31 mouse cellular contexts compared by ENCODE assay signal in genomic region chrX:50965157-50965556, GRCm38 (mm10). TPM values are rescaled to one million over a fixed set of nuclear protein-coding genes. Genes with fewer than 3 reads are reported as not detected.
DNase-seq lines count a peak whose midpoint lies in the region; ATAC-seq and TF ChIP-seq lines count a peak whose summit lies in the region.
"Had no signal": no experiment of that assay in that cellular context is flagged by ENCODE, and none has a peak within 500 bp of the region (broad histone marks: within the 10 kb centered on the region; RNA-seq: fewer than 3 reads in every experiment).

No protein-coding gene starts in this region.

- H3K36me3 ChIP-seq in liver, embryonic 11.5 days (ENCODE audit: control insufficient read depth, insufficient read depth, low read length) = no peaks in the 10 kb centered on the region
- H3K36me3 ChIP-seq in liver, postnatal 0 days (replicated peaks; ENCODE audit: insufficient read depth, low read length) = no peaks in the 10 kb centered on the region
- no peaks in the 10 kb centered on the region for H3K36me3 ChIP-seq in MEL (ENCODE audit: control insufficient read depth in 1 of 2, insufficient read depth in 2 of 2, low read length in 2 of 2)
- H3K36me3 ChIP-seq in liver, embryonic 13.5 days = no peaks in the 10 kb centered on the region
- no peaks in the 10 kb centered on the region for H3K36me3 ChIP-seq in intestine, postnatal 0 days (ENCODE audit: control insufficient read depth, insufficient read depth)
- H3K36me3 ChIP-seq: embryonic facial prominence, embryonic 13.5 days; embryonic facial prominence, embryonic 15.5 days; forebrain, embryonic 10.5 days; forebrain, embryonic 12.5 days; G1E had no signal

- 41% methylated on average over 3 of the region's 3 CpGs for WGBS in liver, embryonic 11.5 days
- WGBS in liver, postnatal 0 days (ENCODE audit: insufficient replicate concordance) = 65% methylated on average over 3 of the region's 3 CpGs
- 31% methylated on average over 3 of the region's 3 CpGs for WGBS in liver, embryonic 13.5 days (ENCODE audit: insufficient replicate concordance)
- 73% methylated on average over 3 of the region's 3 CpGs for WGBS in intestine, postnatal 0 days

- intact Hi-C loops in left cerebral cortex, postnatal 14 days (cut with DNase I) = no loop called here

- H3K4me2 ChIP-seq in liver, embryonic 11.5 days = no peak overlapping the region
- H3K4me2 ChIP-seq in liver, postnatal 0 days (ENCODE audit: low read depth, low read length) = no peak overlapping the region
- H3K4me2 ChIP-seq in liver, embryonic 13.5 days = no peak overlapping the region
- no peak overlapping the region for H3K4me2 ChIP-seq in intestine, postnatal 0 days (replicated peaks; ENCODE audit: low read depth)
- H3K4me2 ChIP-seq: embryonic facial prominence, embryonic 13.5 days; embryonic facial prominence, embryonic 15.5 days; forebrain, embryonic 12.5 days had no signal

- no peak for TF ChIP-seq RAD21 in MEL (IDR thresholded peaks at IDR 0.05; ENCODE audit: low read depth, low read length)

- no peak overlapping the region for H3K27ac ChIP-seq in liver, embryonic 11.5 days (ENCODE audit: low read depth, low read length)
- no peak overlapping the region for H3K27ac ChIP-seq in liver, postnatal 0 days (ENCODE audit: low read depth)
- no peak overlapping the region for H3K27ac ChIP-seq in MEL (ENCODE audit: control insufficient read depth, low read depth, low read length)
- no peak overlapping the region for H3K27ac ChIP-seq in liver, embryonic 13.5 days
- H3K27ac ChIP-seq in intestine, postnatal 0 days (ENCODE audit: low read depth, low read length) = no peak overlapping the region
- H3K27ac ChIP-seq: embryonic facial prominence, embryonic 13.5 days; embryonic facial prominence, embryonic 15.5 days; forebrain, embryonic 10.5 days; forebrain, embryonic 12.5 days had no signal

- no peaks in the 10 kb centered on the region for H3K79me2 ChIP-seq in MEL (ENCODE audit: control insufficient read depth, insufficient read depth, low read length, poor library complexity)

- H3K4me1 ChIP-seq in liver, embryonic 11.5 days (replicated peaks; ENCODE audit: control insufficient read depth, insufficient read depth, low read length) = no peaks in the 10 kb centered on the region
- H3K4me1 ChIP-seq in liver, postnatal 0 days (ENCODE audit: insufficient read depth) = no peaks in the 10 kb centered on the region
- H3K4me1 ChIP-seq in MEL (ENCODE audit: control insufficient read depth in 1 of 2, insufficient read depth in 2 of 2, low read length in 2 of 2) = no peaks in the 10 kb centered on the region
- no peaks in the 10 kb centered on the region for H3K4me1 ChIP-seq in liver, embryonic 13.5 days (replicated peaks)
- H3K4me1 ChIP-seq in intestine, postnatal 0 days (replicated peaks; ENCODE audit: control insufficient read depth, insufficient read depth, low read length) = no peaks in the 10 kb centered on the region
- H3K4me1 ChIP-seq: embryonic facial prominence, embryonic 13.5 days; embryonic facial prominence, embryonic 15.5 days; forebrain, embryonic 10.5 days; forebrain, embryonic 12.5 days had no signal

- no peak overlapping the region for H3K9ac ChIP-seq in liver, embryonic 11.5 days (ENCODE audit: low read depth, low read length)
- no peak overlapping the region for H3K9ac ChIP-seq in liver, postnatal 0 days (replicated peaks)
- no peak overlapping the region for H3K9ac ChIP-seq in MEL (ENCODE audit: control insufficient read depth, low read depth, low read length, poor library complexity, severe bottlenecking)
- H3K9ac ChIP-seq in liver, embryonic 13.5 days = no peak overlapping the region
- H3K9ac ChIP-seq in intestine, postnatal 0 days (ENCODE audit: low read depth, low read length) = no peak overlapping the region
- H3K9ac ChIP-seq: embryonic facial prominence, embryonic 13.5 days; embryonic facial prominence, embryonic 15.5 days; forebrain, embryonic 12.5 days had no signal

- TF ChIP-seq CTCF in liver, postnatal 0 days (IDR thresholded peaks at IDR 0.05; ENCODE audit: low read depth) = no peak
- no peak for TF ChIP-seq CTCF in MEL (IDR thresholded peaks at IDR 0.05 in 2 of 3, conservative IDR thresholded peaks at IDR 0.05 in 1 of 3; ENCODE audit: control insufficient read depth in 1 of 3, insufficient read depth in 1 of 3, low read depth in 2 of 3, low read length in 3 of 3, poor library complexity in 1 of 3, severe bottlenecking in 1 of 3)
- no peak for TF ChIP-seq CTCF in intestine, postnatal 0 days (IDR thresholded peaks at IDR 0.05; ENCODE audit: low read depth)

- DNase-seq in liver, embryonic 11.5 days (ENCODE audit: low spot score) = no peak
- DNase-seq in liver, postnatal 0 days = no peak
- DNase-seq in MEL (ENCODE audit: low read depth, low spot score) = peak; percentile 25
- DNase-seq in liver, embryonic 13.5 days = no peak
- no peak for DNase-seq in left cerebral cortex, postnatal 14 days (ENCODE audit: low spot score in 2 of 2)
- DNase-seq in adrenal gland, postnatal 36 days = no peak
- DNase-seq: adrenal gland, adult 2 months; adrenal gland, postnatal 10 days; adrenal gland, postnatal 25 days; B cell, adult 2 months; cerebellum, adult 11 months; cerebellum, adult 18-20 months; cerebellum, adult 8-10 months; cerebellum, adult 9-11 months; cerebellum, postnatal 14 days; cerebellum, postnatal 36 days; embryo, embryonic 11 days had no signal

- no peaks in the 10 kb centered on the region for H3K27me3 ChIP-seq in liver, embryonic 11.5 days (replicated peaks; ENCODE audit: control insufficient read depth, insufficient read depth, low read length)
- no peaks in the 10 kb centered on the region for H3K27me3 ChIP-seq in liver, postnatal 0 days (ENCODE audit: insufficient read depth, low read length)
- H3K27me3 ChIP-seq in MEL (ENCODE audit: control insufficient read depth in 1 of 2, insufficient read depth in 2 of 2, low read length in 2 of 2) = no peaks in the 10 kb centered on the region
- no peaks in the 10 kb centered on the region for H3K27me3 ChIP-seq in liver, embryonic 13.5 days
- no peaks in the 10 kb centered on the region for H3K27me3 ChIP-seq in intestine, postnatal 0 days (replicated peaks; ENCODE audit: control insufficient read depth, insufficient read depth, low read length)
- H3K27me3 ChIP-seq: CH12.LX; embryonic facial prominence, embryonic 13.5 days; embryonic facial prominence, embryonic 15.5 days; forebrain, embryonic 12.5 days had no signal

- H3K9me3 ChIP-seq in liver, embryonic 11.5 days (ENCODE audit: control insufficient read depth, low read length) = no peaks in the 10 kb centered on the region
- H3K9me3 ChIP-seq in liver, postnatal 0 days (ENCODE audit: low read length) = no peaks in the 10 kb centered on the region
- no peaks in the 10 kb centered on the region for H3K9me3 ChIP-seq in MEL (replicated peaks; ENCODE audit: insufficient read depth, low read length)
- H3K9me3 ChIP-seq in liver, embryonic 13.5 days (replicated peaks) = no peaks in the 10 kb centered on the region
- no peaks in the 10 kb centered on the region for H3K9me3 ChIP-seq in intestine, postnatal 0 days (ENCODE audit: control insufficient read depth)
- H3K9me3 ChIP-seq: embryonic facial prominence, embryonic 13.5 days; embryonic facial prominence, embryonic 15.5 days; forebrain, embryonic 10.5 days; forebrain, embryonic 12.5 days; G1E had no signal

- TF ChIP-seq EP300 in liver, postnatal 0 days (IDR thresholded peaks at IDR 0.05; ENCODE audit: low read depth) = no peak
- TF ChIP-seq EP300 in MEL (IDR thresholded peaks at IDR 0.05; ENCODE audit: low read depth in 1 of 2, low read length in 2 of 2) = no peak

- ATAC-seq in liver, embryonic 11.5 days (replicated peaks; ENCODE audit: low FRiP score) = peak; percentile 49; the same call in 1 of the 2 replicates
- no peak for ATAC-seq in liver, postnatal 0 days
- ATAC-seq in liver, embryonic 13.5 days (ENCODE audit: low read depth) = peak; percentile 57
- ATAC-seq in megakaryocyte progenitor cell, adult 5-6 weeks (replicated peaks; ENCODE audit: poor library complexity) = 0 out of 2 replicates have a peak, but pooled peaks have one; percentile 29
- no peak for ATAC-seq in intestine, postnatal 0 days
- ATAC-seq: CD4-positive, CD25-positive, alpha-beta regulatory T cell, adult 4 months; forebrain, embryonic 14.5 days; forebrain, embryonic 16.5 days had no signal

- no peak overlapping the region for H3K4me3 ChIP-seq in liver, embryonic 11.5 days (ENCODE audit: low read depth, low read length)
- no peak overlapping the region for H3K4me3 ChIP-seq in liver, postnatal 0 days (ENCODE audit: low read depth, low read length)
- H3K4me3 ChIP-seq in MEL (ENCODE audit: control insufficient read depth in 1 of 2, insufficient read depth in 1 of 2, low read depth in 2 of 2, low read length in 2 of 2) = no peak overlapping the region
- H3K4me3 ChIP-seq in liver, embryonic 13.5 days (replicated peaks) = no peak overlapping the region
- H3K4me3 ChIP-seq in intestine, postnatal 0 days (ENCODE audit: low read depth, low read length) = no peak overlapping the region
- H3K4me3 ChIP-seq: embryonic facial prominence, embryonic 13.5 days; embryonic facial prominence, embryonic 15.5 days; erythroblast, embryonic 14.5 days; forebrain, embryonic 10.5 days; forebrain, embryonic 12.5 days had no signal

- no peak for TF ChIP-seq POLR2A in MEL (IDR thresholded peaks at IDR 0.05; ENCODE audit: control insufficient read depth in 1 of 2, insufficient read depth in 1 of 2, low read depth in 1 of 2, low read length in 2 of 2, poor library complexity in 1 of 2)

RNA-seq across cellular contexts. Expression of gene Frmd7, which starts 22.6 kb away (rescaled TPM):
- polyA plus RNA-seq in liver, embryonic 11.5 days (2014; fragmentation: Nextera tagmentation; extraction: Ambion mirVana) = 0.57 and 0.99 TPM in 2 replicates
- polyA plus RNA-seq in liver, postnatal 0 days (2015; fragmentation: Nextera tagmentation; extraction: Ambion mirVana) = not detected in 2 replicates
- not detected in 2 replicates for total RNA-seq in MEL (2012; rRNA removed)
- not detected for polyA plus RNA-seq in MEL (2012; ENCODE audit: insufficient read depth in 1 of 2, insufficient read length in 2 of 2, low read depth in 1 of 2, low replicate concordance in 2 of 2, missing spikeins in 1 of 2)
- 0.12 and 0.23 TPM in 2 replicates for polyA plus RNA-seq in liver, embryonic 13.5 days (2015; fragmentation: Nextera tagmentation; extraction: Ambion mirVana)
- total RNA-seq in megakaryocyte progenitor cell, adult 5-6 weeks (2015) = not detected in 2 replicates
- total RNA-seq in megakaryocyte progenitor cell, adult 5-6 weeks (2017) = not detected in 2 replicates
- 1 to 10 TPM in 1 of 2 experiments, under 1 TPM in 1; 0.44 to 1.1 TPM for total RNA-seq in left cerebral cortex, postnatal 14 days (2021)
- 0.05 and 0.14 TPM in 2 replicates for polyA plus RNA-seq in intestine, postnatal 0 days (2015; fragmentation: Nextera tagmentation; extraction: Ambion mirVana)
- total RNA-seq in adrenal gland, postnatal 36 days (2021) = not detected
- total RNA-seq: adrenal gland, postnatal 25 days; CH12.LX; common myeloid progenitor, adult 5-6 weeks; G1E had no signal
- polyA plus RNA-seq: adrenal gland, adult 2 months; embryonic facial prominence, embryonic 11.5 days; embryonic facial prominence, embryonic 13.5 days; erythroblast, embryonic 14.5 days; forebrain, embryonic 12.5 days; G1E had no signal

RNA-seq across cellular contexts. Expression of gene Rap2c, which starts 52.7 kb away (rescaled TPM):
- polyA plus RNA-seq in liver, embryonic 11.5 days (2014; fragmentation: Nextera tagmentation; extraction: Ambion mirVana) = 22.4 and 23.6 TPM in 2 replicates
- polyA plus RNA-seq in liver, postnatal 0 days (2015; fragmentation: Nextera tagmentation; extraction: Ambion mirVana) = 8.5 and 9.5 TPM in 2 replicates
- total RNA-seq in MEL (2012; rRNA removed) = 14.5 and 14.9 TPM in 2 replicates
- polyA plus RNA-seq in MEL (2012; ENCODE audit: insufficient read depth in 1 of 2, insufficient read length in 2 of 2, low read depth in 1 of 2, low replicate concordance in 2 of 2, missing spikeins in 1 of 2) = 10 to 100 TPM in 1 of 2 experiments, not detected in 1; 16.0 TPM
- 9.2 and 11.8 TPM in 2 replicates for polyA plus RNA-seq in liver, embryonic 13.5 days (2015; fragmentation: Nextera tagmentation; extraction: Ambion mirVana)
- total RNA-seq in megakaryocyte progenitor cell, adult 5-6 weeks (2015) = 30.1 and 30.2 TPM in 2 replicates
- 17.3 and 22.3 TPM in 2 replicates for total RNA-seq in megakaryocyte progenitor cell, adult 5-6 weeks (2017)
- 10 to 100 TPM; 24.9 to 25.1 TPM for total RNA-seq in left cerebral cortex, postnatal 14 days (2021)
- 18.4 and 20.4 TPM in 2 replicates for polyA plus RNA-seq in intestine, postnatal 0 days (2015; fragmentation: Nextera tagmentation; extraction: Ambion mirVana)
- total RNA-seq in adrenal gland, postnatal 36 days (2021) = 10 to 100 TPM; 27.0 to 28.5 TPM

Comparison
In these comparisons a context has a peak if more than half of its experiments do, and no peak if none do; other contexts are left out.
1. ATAC-seq: peak in liver, embryonic 11.5 days (single experiment), liver, embryonic 13.5 days (single experiment) and megakaryocyte progenitor cell, adult 5-6 weeks (single experiment); none in liver, postnatal 0 days (single experiment) and intestine, postnatal 0 days (single experiment).